Mouse (Mus musculus) cerebellum, adult 2 months (tissue): Measurements from ENCODE around the gene Maats1.

Experiments
- CTCF ChIP-seq: fragments of 200-500 bp; IDR thresholded peaks from 2 replicates; pipeline ENCODE4 v1.5.1; 2011; ENCODE audit warnings: low read depth, mild to moderate bottlenecking, control low read depth, low read length, moderate library complexity, borderline replicate concordance; ENCODE audit not compliant: insufficient read depth
- POLR2A ChIP-seq: fragments of 200-500 bp; IDR thresholded peaks from 2 replicates; pipeline ENCODE4 v1.6.1; 2011; ENCODE audit warnings: low read length, control low read depth, borderline replicate concordance; ENCODE audit not compliant: insufficient read depth

DNA sequence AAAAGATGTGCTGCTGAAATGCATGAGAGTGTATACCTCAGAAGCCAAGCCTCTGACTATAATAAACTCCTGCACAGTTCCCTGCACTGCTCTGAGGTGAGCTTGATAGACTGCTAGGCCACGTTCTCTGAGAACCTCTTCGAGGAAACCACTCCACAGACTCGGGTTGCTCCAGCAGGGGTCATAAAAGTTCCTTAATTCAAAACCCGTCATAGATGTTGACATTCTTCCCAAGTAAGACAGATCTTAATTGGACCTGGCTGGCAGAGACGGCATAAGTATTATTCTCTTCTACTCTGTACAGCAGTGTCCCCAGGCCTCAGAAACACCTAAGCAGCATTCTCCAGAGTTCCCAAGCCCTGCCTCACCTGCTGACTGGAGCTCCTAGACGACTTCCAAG lies 9.0 kb upstream of the Maats1 start:
- TF ChIP-seq POLR2A (no peak), CTCF (no peak)
